Mouse (Mus musculus) hindbrain, embryonic 12.5 days (tissue): ENCODE measurements around the gene Hlcs. TPM values are rescaled to one million over a fixed set of nuclear protein-coding genes. Genes with fewer than 3 reads are reported as not detected.

Experiments
- ATAC-seq: fragments of 200-750 bp; cut with Nextera tagmentation; 2 replicates; pipeline ENCODE4 v1.8.0; 2017; ENCODE audit warnings: moderate TSS enrichment; ENCODE audit not compliant: low FRiP score
- H3K27ac ChIP-seq: fragments of 300-500 bp; sonication (generic); 2 replicates; pipeline ENCODE4 v1.5.1; 2016; ENCODE audit warnings: mild to moderate bottlenecking
- H3K27me3 ChIP-seq: fragments of 300-500 bp; sonication (generic); 2 replicates; pipeline ENCODE4 v1.6.1; 2016; ENCODE audit warnings: mild to moderate bottlenecking
- H3K36me3 ChIP-seq: fragments of 300-500 bp; sonication (generic); 2 replicates; pipeline ENCODE4 v1.6.1; 2016; ENCODE audit warnings: mild to moderate bottlenecking
- H3K4me1 ChIP-seq: fragments of 300-500 bp; sonication (generic); 2 replicates; pipeline ENCODE4 v1.6.1; 2016
- H3K4me2 ChIP-seq: fragments of 300-500 bp; sonication (generic); replicated peaks from 2 replicates; pipeline ENCODE4 v1.6.1; 2016; ENCODE audit warnings: mild to moderate bottlenecking
- H3K4me3 ChIP-seq: fragments of 300-500 bp; sonication (generic); 2 replicates; pipeline ENCODE4 v1.5.1; 2016; ENCODE audit warnings: mild to moderate bottlenecking
- H3K9ac ChIP-seq: fragments of 300-500 bp; sonication (generic); 2 replicates; pipeline ENCODE4 v1.6.1; 2016; ENCODE audit warnings: mild to moderate bottlenecking, moderate library complexity
- H3K9me3 ChIP-seq: fragments of 300-500 bp; sonication (generic); replicated peaks from 2 replicates; pipeline ENCODE4 v1.6.1; 2016; ENCODE audit warnings: mild to moderate bottlenecking
- WGBS: fragments of 180-500 bp; shearing (Covaris S2); methylation state at CpG from one replicate; pipeline ENCODE4 v1.1.7; 2016; 5-methylcytosine and 5-hydroxymethylcytosine counted together
- polyA plus RNA-seq: library from polyadenylated mRNA; unstranded; fragments of >200 nt; fragmentation: Nextera tagmentation; extraction: Ambion mirVana; gene quantifications from 2 replicates; pipeline ENCODE4 v1.2.1, GENCODE M21; 2016

Hlcs gene
- polyA plus RNA-seq, 1 experiment from 2014 or later, result 10.0 TPM

DNA sequence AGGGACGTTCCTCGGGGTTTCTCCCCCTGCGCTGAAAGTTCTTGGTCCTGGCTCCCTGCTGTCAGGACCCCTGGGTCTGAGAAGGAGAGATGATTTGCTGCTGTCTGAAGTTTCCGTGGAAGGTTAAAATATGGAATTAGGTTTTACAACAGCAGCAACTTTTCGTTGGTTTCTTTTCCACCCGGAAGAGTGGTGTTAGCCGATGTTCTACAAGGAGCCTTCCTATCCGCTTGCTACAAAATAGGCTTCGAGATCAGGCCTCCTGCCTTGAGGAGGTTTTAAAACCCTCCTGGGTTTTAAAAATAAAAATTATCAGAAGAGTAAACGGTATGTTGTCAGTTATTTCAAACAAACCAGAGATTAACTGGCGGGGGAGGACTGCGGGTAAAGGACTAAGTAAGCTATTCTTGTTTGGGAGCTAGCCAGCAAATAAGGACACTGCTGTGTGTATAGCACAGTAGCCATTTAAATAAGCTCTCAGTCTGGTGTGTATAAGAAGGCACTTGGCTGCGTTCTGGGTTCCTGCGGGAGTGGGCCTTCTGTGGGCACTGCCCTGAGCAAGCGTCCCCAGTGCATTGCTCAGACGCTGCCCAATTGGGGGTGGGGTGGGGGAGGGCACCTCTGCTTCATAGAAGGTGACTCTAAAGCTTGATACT, 225.7 kb downstream of the Hlcs start:
- no peaks in the 10 kb centered on the region for H3K9me3 ChIP-seq
- 0 out of 2 replicates have a peak overlapping the region, but pooled peaks have one; percentile 0 for H3K4me3 ChIP-seq
- no peak overlapping the region for H3K4me2 ChIP-seq
- no peak overlapping the region for H3K27ac ChIP-seq
- no peak for ATAC-seq
- H3K9ac ChIP-seq, result no peak overlapping the region
- H3K27me3 ChIP-seq, result peaks cover 99% of the 10 kb centered on the region
- 4% methylated on average over 16 of the region's 16 CpGs for WGBS
- peaks cover 15% of the 10 kb centered on the region for H3K4me1 ChIP-seq
- no peaks in the 10 kb centered on the region for H3K36me3 ChIP-seq

DNA sequence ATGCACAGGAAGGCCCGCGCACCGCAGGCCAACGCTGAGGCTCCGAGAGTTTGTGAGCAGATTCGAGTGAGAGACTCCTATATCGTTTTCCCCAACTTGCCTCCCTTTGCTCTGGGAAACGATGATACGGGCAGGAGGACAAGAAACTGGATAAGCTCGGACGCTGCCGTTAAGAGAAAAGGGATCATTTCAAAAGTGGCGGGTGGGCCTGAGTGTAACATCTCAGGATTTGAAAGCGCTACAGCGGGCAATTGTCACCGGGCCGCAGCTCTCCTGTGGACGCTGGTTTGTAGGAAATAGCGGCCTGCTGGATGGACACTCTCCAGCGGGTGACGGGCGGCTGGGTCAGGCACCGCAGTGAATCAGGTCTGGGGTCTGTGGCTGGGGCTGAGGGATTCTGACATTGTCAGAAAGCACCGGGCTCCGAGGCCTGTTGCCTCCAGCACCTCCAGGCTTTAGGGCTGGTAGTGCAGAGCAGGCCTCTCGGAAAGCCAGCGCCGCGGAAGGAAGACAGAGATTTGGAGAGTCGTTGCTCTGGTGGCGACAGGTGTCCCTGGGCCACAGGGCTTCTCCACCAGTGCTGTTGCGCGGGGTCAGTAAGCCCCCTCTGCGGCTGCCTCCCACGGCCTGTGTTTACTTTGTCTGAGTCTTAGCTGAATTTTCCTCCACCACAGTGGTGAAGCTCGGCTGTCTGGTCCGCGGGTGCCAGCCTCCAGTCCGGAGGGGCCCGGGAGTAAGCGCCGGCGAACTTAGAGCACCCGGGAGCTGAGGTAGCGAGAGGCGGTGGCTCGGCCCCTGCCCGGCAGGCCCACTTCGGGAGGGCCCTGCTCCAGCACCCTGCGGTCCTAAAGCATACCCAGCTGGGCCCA, 226.4 kb downstream of the Hlcs start:
- Histone ChIP-seq H3K27ac (no peak overlapping the region), H3K4me2 (no peak overlapping the region), H3K27me3 (peaks cover 99% of the 10 kb centered on the region), H3K36me3 (no peaks in the 10 kb centered on the region), H3K9ac (no peak overlapping the region), H3K9me3 (no peaks in the 10 kb centered on the region), H3K4me3 (0 out of 2 replicates have a peak overlapping the region, but pooled peaks have one; percentile 0), H3K4me1 (peaks cover 15% of the 10 kb centered on the region)
- 1% methylated on average over 50 of the region's 50 CpGs for WGBS
- no peak for ATAC-seq

DNA sequence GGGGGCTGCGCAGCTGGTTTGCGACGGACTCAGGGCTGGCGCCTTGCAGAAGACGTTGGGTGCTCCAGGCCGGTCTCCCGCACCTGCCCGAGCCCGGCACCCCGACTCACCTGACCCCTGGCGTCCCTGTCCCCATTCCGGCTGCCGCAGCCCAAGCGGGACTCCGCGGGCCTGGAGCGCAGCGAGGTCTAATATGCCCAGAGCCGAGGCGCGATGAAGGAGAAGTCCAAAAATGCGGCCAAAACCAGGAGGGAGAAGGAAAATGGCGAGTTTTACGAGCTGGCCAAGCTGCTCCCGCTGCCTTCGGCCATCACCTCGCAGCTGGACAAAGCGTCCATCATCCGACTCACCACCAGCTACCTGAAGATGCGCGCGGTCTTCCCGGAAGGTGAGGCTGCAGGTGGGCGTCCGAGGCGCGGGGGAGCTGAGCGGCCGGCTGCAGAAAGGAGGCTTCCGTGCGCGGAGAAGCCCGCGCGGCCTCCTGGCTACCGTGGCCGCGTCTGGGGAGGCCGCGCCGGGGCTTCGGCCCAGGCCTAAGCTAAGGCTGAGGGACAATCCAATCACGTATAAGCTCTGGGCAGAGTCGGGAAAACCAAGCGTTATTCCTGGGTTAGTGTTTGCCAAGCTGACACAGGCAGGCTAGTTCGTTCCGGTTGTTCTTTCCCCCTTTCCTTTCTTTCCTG, 227.6 kb downstream of the Hlcs start:
- Histone ChIP-seq H3K4me1 (peaks cover 15% of the 10 kb centered on the region), H3K36me3 (no peaks in the 10 kb centered on the region), H3K4me3 (peak overlapping the region; percentile 27), H3K27me3 (peaks cover 99% of the 10 kb centered on the region), H3K9me3 (no peaks in the 10 kb centered on the region), H3K4me2 (peak overlapping the region; percentile 48), H3K27ac (no peak overlapping the region), H3K9ac (no peak overlapping the region)
- ATAC-seq, result no peak
- under 1% methylated on average over 57 of the region's 57 CpGs for WGBS

DNA sequence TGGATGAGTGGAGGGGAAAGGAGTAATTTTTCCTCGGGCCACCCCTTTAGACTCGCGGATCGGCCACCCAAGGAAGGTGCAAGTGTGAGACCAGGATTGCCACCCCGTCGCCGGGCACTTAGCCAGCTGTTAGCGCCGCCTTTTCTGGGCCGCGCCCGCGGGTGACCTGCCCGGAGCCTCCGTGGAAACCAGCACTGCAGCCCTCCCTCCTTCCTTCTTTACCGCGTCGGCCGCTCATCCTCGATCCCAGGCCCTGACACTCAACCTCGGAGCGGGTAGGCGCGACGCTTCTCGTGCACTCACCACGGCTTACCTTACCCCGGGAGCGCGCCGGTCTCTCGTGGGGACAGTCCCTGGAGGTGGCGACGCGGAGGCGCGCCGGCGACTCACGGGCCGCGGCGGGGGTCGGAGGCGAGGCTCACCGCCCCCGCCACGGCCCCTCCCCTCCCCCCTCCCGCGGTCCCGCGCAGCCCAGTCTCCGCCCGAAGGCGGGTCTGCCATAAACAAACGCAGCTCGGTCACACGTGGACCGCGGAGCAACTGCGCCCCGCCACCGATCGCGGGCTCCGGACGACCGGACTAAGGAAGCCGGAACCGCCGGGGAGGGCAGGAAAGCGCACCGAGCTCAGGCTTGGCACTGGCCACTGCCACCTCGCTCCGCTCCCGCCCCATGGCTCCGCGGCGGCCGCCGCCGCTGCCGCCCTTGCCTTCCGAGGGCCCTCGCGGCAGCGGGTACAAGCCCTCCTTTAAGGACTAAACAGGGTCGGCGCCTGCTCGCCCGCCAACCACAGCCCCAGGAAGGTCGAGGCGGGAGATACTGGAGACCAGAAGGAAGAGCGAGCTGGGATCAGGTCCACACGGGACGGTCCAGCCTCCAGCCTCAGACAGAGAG, 228.4 kb downstream of the Hlcs start, which contains the start of gene Sim2:
TSS of gene Sim2 (plus strand) at position 221 of the 892 bp plus-strand sequence.
- no peaks in the 10 kb centered on the region for H3K36me3 ChIP-seq
- no peak within 1 kb of the TSS for H3K27ac ChIP-seq
- H3K27me3 ChIP-seq, result peaks cover 99% of the 10 kb centered on the region
- peaks cover 15% of the 10 kb centered on the region for H3K4me1 ChIP-seq
- H3K4me3 ChIP-seq, result peak within 1 kb of the TSS; percentile 27
- no peak for ATAC-seq
- under 1% methylated on average over 89 of the region's 96 CpGs for WGBS
- no peaks in the 10 kb centered on the region for H3K9me3 ChIP-seq
- no peak within 1 kb of the TSS for H3K9ac ChIP-seq
- peak within 1 kb of the TSS; percentile 48 for H3K4me2 ChIP-seq

DNA sequence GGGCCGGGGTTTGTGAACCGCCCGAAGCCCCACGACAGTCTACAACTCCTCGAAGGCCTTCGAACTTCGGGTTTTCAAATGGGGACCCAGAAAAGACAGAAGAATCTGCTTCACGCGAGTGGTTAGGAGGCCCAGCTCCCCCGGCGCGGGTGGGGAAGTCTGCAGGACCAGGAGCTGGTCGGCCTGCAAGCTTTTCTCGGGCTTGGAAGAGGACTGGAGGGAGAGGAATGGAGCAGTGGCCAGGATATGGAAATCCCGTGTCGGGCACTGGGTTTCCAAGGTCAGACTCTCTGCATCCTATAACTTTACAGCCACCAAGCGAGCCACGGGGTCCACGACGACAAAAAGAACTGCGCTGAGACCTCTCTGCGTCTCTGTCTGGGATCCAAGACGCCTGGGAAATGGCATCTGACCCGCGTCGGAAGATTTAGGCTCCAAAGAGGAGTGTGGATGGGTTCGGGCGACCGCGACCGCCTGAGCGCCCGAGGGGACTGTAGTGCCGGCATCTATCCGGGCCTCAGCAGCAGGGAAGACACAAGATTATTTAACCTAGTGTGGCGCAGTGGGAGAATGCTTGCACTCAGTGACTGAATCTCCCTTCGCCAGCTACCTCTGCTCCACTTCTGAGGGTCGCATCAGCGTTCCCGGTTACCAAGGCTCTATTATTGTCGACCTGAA, 229.4 kb downstream of the Hlcs start:
- peaks cover 17% of the 10 kb centered on the region for H3K4me1 ChIP-seq
- peaks cover 96% of the 10 kb centered on the region for H3K27me3 ChIP-seq
- H3K4me3 ChIP-seq, result no peak overlapping the region
- no peak overlapping the region for H3K27ac ChIP-seq
- H3K9ac ChIP-seq, result no peak overlapping the region
- WGBS, result under 1% methylated on average over 41 of the region's 41 CpGs
- H3K4me2 ChIP-seq, result no peak overlapping the region
- H3K36me3 ChIP-seq, result no peaks in the 10 kb centered on the region
- no peaks in the 10 kb centered on the region for H3K9me3 ChIP-seq
- no peak for ATAC-seq

DNA sequence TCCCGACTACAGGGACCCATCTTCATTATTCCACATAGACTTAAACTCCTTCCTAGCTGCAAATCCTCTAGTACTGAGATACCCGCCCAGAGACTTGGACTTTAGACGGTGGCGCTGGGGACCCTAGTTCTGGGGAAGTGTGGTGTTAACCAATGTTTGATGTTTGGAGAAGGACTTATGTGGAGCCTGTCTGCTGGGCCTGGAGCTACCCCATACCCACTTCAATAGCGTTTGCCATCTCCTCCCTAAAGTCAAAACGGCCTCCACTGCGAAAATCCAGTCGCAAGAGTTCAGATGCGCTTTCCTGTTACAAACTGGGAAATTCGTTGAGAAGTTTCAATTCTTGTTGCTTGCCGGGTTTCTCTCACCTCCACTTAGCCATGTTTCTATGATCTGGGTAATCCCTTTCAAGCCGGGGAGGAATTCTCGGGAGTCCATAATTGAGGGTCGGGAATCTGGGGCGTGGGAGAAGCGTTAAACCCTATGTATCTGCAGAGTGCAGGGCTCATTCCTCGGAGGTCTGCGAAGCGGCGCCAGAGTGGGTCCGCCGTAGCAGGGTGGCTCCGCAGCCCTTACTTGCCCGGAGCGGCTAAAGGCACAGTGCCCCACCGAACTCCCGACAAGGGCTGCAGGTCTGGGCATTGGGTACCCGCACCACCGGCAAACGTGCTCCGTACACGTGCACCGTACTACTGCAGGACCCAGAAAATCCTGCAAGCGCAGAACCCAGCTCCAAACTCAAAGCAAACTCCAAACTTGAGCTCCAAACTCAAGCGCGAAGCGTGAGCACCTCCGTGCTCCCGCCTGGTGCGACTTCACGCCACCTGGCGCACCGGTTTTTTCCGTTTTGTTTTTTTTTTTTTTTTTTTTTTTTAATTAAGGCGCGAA, 230.2 kb downstream of the Hlcs start:
- WGBS, result under 1% methylated on average over 46 of the region's 46 CpGs
- no peak for ATAC-seq
- H3K36me3 ChIP-seq, result no peaks in the 10 kb centered on the region
- peaks cover 93% of the 10 kb centered on the region for H3K27me3 ChIP-seq
- H3K4me2 ChIP-seq, result no peak overlapping the region
- H3K4me3 ChIP-seq, result no peak overlapping the region
- no peaks in the 10 kb centered on the region for H3K9me3 ChIP-seq
- no peak overlapping the region for H3K27ac ChIP-seq
- H3K4me1 ChIP-seq, result peaks cover 17% of the 10 kb centered on the region
- no peak overlapping the region for H3K9ac ChIP-seq

DNA sequence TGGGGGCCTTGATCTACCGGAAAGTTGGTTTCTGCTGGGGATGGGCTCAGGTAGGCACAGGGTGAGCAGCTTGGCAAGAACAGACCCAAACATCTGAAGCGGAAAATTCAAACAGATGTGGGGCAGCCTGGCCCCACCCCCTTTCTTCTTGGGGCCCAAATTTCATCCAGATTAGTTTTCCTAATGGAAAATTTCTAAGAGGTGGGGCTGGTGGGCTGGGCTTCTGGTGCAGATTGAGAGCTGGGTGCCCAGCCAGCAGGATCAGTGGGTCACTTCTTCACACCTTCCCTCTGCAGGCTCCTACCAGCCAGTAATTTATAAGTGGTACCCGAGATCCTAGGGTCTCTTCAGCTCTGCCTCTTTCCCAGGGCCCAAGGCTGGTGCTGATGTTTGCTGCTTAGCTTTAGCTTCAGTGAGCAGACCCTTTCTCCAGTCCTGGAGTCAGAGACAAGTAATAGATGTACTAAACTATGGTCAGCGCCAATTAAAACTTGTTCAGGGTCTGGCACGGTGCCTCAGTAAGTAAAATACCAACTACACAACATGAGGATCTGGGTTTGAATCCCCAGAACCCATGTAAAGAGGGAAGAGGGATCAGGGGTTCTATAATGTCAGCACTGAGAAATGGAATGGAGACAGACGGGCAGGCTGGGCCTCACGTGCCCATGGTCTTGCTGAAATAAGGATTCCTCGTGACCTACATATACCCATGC, 231.2 kb downstream of the Hlcs start:
- Histone ChIP-seq H3K27ac (no peak overlapping the region), H3K4me1 (peaks cover 16% of the 10 kb centered on the region), H3K4me2 (no peak overlapping the region), H3K36me3 (no peaks in the 10 kb centered on the region), H3K9me3 (no peaks in the 10 kb centered on the region), H3K4me3 (no peak overlapping the region), H3K27me3 (peaks cover 93% of the 10 kb centered on the region), H3K9ac (no peak overlapping the region)
- no peak for ATAC-seq
- 7% methylated on average over 8 of the region's 8 CpGs for whole genome bisulfite sequencing

DNA sequence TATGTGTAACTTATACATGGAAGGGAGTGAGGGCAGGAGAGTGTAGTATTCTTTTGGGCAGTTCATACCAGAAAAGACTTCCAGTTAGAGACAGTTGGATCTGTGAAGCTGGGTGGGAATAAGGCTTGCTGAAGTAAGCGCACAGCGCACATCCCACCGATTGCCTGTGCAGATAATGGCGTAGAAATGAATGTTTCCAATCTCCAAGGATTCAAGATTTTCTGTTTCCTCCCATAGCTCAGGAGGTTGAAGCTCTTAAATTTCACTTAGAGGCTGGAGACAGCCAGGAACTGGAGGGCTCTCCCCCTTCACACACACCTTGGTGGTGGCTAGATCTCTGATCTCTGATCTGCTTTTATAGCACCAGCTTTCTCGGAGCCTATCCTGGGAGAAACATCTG, 231.8 kb downstream of the Hlcs start:
- H3K9me3 ChIP-seq, result no peaks in the 10 kb centered on the region
- WGBS, result 14% methylated on average over 5 of the region's 5 CpGs
- no peak for ATAC-seq

DNA sequence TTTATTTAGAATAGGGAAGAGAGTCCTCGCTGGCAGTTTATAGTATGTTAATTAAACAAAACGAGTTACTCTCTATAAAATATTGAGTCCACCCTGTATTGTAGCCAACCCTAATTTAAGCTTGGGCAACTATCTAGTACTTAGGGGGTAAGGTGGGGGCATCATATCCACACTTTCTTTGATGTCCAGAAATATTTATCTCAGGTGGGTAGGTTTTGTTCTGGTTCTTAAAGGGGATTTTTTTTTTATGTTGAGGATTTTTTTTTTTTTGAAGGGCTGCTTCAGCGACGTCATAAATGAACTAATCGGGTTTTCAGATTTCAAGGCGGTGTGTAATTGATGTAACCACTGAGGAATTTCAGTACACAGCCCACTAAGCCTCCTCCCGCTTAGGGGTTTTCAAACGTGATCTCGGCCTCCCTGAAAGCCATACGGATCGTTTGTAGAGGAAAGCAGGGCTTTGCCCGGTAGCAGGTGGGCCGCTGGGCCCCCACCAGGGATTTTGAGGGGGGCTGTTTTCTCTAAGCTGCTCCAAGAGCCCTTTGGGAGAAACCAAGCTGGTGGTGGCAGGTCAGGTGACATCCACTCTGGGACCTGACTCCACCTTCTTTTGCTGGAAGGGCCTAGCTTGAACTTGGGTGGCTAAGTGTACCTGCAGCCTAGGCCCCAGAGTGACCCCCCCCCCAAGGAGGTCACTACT, 233.4 kb downstream of the Hlcs start:
- no peak for ATAC-seq
- Histone ChIP-seq H3K36me3 (no peaks in the 10 kb centered on the region), H3K4me2 (no peak overlapping the region), H3K27me3 (peaks cover 94% of the 10 kb centered on the region), H3K4me1 (peaks cover 5% of the 10 kb centered on the region), H3K9ac (no peak overlapping the region), H3K27ac (no peak overlapping the region), H3K9me3 (no peaks in the 10 kb centered on the region), H3K4me3 (no peak overlapping the region)
- WGBS, result 2% methylated on average over 13 of the region's 13 CpGs

More for the DNA sequence above, 231.8 kb downstream of the Hlcs start:
- H3K4me1 ChIP-seq, result peaks cover 14% of the 10 kb centered on the region
- no peak overlapping the region for H3K9ac ChIP-seq
- H3K4me2 ChIP-seq, result no peak overlapping the region
- H3K4me3 ChIP-seq, result no peak overlapping the region
- H3K27me3 ChIP-seq, result peaks cover 93% of the 10 kb centered on the region
- no peaks in the 10 kb centered on the region for H3K36me3 ChIP-seq
- no peak overlapping the region for H3K27ac ChIP-seq
